Mouse (Mus musculus): Measurements from ENCODE around the gene Men1.

DNA sequence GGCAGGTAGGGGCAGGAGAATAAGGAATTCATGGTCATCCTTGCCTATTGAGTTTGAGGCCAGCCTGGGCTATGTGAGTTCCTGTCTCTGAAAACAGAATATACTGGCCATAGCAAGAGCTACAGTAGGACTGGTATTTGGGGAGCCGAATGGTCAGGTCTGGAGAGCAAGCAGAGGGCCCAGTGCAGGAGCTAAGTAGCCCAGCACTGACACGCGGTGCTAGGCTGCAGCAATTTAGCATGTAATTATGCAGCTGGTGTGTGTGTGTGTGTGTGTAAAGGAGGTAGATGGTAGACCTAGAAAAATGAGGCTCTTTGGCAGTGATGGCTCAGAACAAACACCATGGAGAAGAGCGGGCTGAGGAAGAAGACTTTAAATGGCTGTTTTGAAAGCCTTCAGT is 12.8 kb downstream of the Men1 start:
- TF ChIP-seq CTCF (IDR thresholded peaks at IDR 0.05; ENCODE audit: extremely low read depth, insufficient read length, insufficient replicate concordance, low read depth, low read length) (no peak), POLR2A (IDR thresholded peaks at IDR 0.05; ENCODE audit: low read depth, low read length) (no peak)
